Mouse (Mus musculus) olfactory bulb, adult 2 months (tissue): ENCODE results near the gene Prnd. TPM values are rescaled to one million over a fixed set of nuclear protein-coding genes. Genes with fewer than 3 reads are reported as not detected.

Source experiments
- H3K27ac ChIP-seq: fragments of 200-500 bp; 2 replicates; pipeline ENCODE4 v1.5.1; 2012; ENCODE audit warnings: low read depth, low read length; ENCODE audit not compliant: insufficient read depth
- H3K4me1 ChIP-seq: fragments of 200-500 bp; 2 replicates; pipeline ENCODE4 v1.6.1; 2012; ENCODE audit warnings: low read length; ENCODE audit not compliant: control insufficient read depth, insufficient read depth
- H3K4me3 ChIP-seq: fragments of 200-500 bp; 2 replicates; pipeline ENCODE4 v1.5.1; 2012; ENCODE audit warnings: mild to moderate bottlenecking, low read depth, low read length, moderate library complexity; ENCODE audit not compliant: insufficient read depth
- CTCF ChIP-seq: fragments of 200-500 bp; IDR thresholded peaks from 2 replicates; pipeline ENCODE4 v1.5.1; 2012; ENCODE audit warnings: low read depth, mild to moderate bottlenecking, low read length, moderate library complexity; ENCODE audit not compliant: insufficient read depth
- POLR2A ChIP-seq: fragments of 200-500 bp; IDR thresholded peaks from 2 replicates; pipeline ENCODE4 v1.6.1; 2012; ENCODE audit warnings: mild to moderate bottlenecking, low read depth, low read length, moderate library complexity; ENCODE audit not compliant: insufficient read depth
- WGBS: fragments of 180-500 bp; shearing (Covaris S2); methylation state at CpG from one replicate; pipeline ENCODE4 v1.1.7; 2018; 5-methylcytosine and 5-hydroxymethylcytosine counted together
- polyA plus RNA-seq: library from polyadenylated mRNA; stranded (reverse); fragments of >200 nt; gene quantifications from 2 replicates; pipeline ENCODE4 v1.2.4, GENCODE M21; 2012; ENCODE audit warnings: low replicate concordance; ENCODE audit not compliant: missing spikeins, insufficient read depth, insufficient read length

Gene Prnd
- polyA plus RNA-seq, 1 experiment: not detected

DNA sequence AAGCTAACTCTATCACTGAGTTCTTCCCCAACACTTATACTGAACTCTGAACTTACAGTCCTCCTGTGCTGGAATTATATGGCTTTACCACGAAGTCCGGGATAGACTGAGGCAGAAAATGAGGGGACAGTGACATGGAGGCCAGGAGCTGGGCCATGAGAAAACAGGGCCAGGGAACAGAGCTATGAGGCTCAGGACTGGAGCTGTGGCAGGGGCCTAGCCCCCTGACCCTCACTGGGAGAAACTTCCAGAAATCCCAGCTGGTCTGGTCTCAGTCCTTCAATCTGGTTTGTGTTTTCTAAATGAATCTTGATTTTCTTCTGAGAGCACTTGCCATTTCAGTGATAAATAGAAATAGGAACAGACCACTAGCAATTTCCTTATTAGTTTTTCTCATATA, 16.4 kb upstream of the Prnd start:
- peaks cover 8% of the 10 kb centered on the region; the same call in 1 of the 2 replicates for H3K4me1 ChIP-seq
- TF ChIP-seq CTCF: no peak
- TF ChIP-seq POLR2A: no peak
- H3K4me3 ChIP-seq: no peak overlapping the region
- 94% methylated on average over 2 of the region's 2 CpGs for WGBS
- no peak overlapping the region for H3K27ac ChIP-seq

DNA sequence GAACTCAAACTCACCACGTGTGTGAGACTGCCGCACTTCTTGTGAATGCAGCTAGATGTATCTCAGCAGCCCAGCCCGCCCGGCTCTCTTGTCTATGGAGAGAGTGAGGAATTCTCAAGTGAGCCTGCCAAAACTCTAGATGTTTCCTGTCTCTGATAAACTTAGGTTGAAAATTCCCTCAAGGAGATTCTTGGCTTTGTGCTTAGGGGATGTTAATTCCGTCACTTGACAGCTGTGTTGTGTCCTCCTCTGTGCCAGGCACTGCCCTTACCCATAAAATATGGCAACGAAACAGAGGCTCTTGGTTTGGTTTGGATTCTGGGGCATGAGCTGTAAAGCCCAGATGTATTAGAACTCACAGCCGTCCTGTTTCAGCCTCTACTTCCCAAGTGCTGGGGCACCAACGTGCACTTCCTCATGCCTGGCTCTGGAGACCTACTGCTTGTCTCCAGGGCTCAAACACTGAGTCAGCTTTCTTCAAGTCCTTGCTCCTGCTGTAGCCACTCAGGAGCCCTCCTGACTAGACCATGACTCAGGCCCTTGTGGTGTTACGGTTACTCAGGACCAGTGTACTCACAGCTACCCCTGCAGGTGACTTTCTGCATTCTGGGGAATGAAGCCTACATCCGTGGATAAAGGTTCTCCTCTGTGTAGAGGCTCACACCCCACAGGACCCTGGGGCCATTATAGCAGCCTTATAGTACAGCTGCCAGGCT, 15.1 kb upstream of the Prnd start:
- Histone ChIP-seq H3K4me3 (no peak overlapping the region), H3K4me1 (peaks cover 8% of the 10 kb centered on the region; the same call in 1 of the 2 replicates), H3K27ac (no peak overlapping the region)
- 69% methylated on average over 10 of the region's 10 CpGs for WGBS
- no peak for TF ChIP-seq CTCF
- TF ChIP-seq POLR2A: no peak

DNA sequence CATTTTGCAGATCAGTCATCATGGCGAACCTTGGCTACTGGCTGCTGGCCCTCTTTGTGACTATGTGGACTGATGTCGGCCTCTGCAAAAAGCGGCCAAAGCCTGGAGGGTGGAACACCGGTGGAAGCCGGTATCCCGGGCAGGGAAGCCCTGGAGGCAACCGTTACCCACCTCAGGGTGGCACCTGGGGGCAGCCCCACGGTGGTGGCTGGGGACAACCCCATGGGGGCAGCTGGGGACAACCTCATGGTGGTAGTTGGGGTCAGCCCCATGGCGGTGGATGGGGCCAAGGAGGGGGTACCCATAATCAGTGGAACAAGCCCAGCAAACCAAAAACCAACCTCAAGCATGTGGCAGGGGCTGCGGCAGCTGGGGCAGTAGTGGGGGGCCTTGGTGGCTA, 14.3 kb upstream of the Prnd start:
- 97% methylated on average over 10 of the region's 10 CpGs for WGBS
- H3K27ac ChIP-seq: no peak overlapping the region

DNA sequence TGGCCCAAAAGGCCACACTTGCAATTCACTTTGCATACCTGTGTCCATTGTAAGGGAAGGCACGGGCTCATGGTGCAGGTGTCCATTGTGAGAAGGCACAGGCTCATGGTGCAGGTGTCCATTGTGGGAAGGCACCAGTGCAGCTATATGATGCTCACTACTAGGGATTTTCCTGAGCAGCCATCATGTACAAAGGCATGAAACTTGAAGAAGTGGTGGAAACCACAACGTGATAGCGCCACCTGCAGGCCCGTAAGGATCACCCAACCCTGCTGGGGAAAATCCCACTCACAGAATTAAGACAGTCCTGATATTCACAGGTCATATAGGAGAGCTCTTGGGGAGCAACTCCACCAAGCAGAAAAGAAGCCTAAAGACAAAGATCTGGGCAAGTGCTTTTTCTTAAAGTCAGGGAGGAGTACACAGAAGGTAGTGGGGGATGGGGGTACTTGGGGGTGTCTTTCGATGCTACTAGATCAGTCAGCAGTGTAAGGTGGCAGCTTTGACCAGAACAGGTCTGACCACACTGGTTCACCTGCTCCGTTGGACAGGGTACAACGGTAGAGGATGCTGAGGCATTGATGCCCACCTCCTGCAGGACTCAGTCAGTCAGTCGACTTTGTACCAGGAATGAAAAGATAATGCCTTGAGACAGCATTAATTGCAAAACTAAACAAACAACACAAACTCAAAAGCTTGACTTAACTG, 11.1 kb upstream of the Prnd start:
- 42% methylated on average over 8 of the region's 8 CpGs for WGBS
- H3K27ac ChIP-seq: no peak overlapping the region

More for the DNA sequence above, 14.3 kb upstream of the Prnd start:
- TF ChIP-seq CTCF (no peak), POLR2A (no peak)
- H3K4me3 ChIP-seq: no peak overlapping the region
- peaks cover 6% of the 10 kb centered on the region; the same call in 1 of the 2 replicates for H3K4me1 ChIP-seq

DNA sequence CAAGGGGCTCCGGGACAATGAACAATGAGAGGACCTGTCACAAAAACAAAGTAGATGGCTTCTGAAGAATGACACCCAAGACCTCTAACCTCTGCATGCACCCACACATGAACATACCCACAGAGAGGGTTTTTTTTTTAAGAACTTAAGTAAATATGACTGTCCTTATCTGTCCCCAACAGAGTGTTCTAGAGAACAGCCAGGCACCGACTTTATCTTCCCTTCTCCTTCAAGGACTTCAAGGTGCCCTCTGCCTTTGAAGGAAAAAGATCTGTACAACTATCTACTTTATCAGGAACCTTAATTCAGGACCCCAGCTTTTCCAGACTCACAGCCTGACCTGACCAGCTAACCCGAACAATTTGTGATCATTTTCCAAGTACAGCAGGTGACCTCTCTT, 10.2 kb upstream of the Prnd start:
- TF ChIP-seq CTCF (no peak), POLR2A (no peak)

More for the DNA sequence above, 11.1 kb upstream of the Prnd start:
- Histone ChIP-seq H3K4me1 (no peaks in the 10 kb centered on the region), H3K4me3 (no peak overlapping the region)
- TF ChIP-seq CTCF: peak; percentile 43; the same call in 1 of the 2 replicates
- TF ChIP-seq POLR2A: no peak

DNA sequence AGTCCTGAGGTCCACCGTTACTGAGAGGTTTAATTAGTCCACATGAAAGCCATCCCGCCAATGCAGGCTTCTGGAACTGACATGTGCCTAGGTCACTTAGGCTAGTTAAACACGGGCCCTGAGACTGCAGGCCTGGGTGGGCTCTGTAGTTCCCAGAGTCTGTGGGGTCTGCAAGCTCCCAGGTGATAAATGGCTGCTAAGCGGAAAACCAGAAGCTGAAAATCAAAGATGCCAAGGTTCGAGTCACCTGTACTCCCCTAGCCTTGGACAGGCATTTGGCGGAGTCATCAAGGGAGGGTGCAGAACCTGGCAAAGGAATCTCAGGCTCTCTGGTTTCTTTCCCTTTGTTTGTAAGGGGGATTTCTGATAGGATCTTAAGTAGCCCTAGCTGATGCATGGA, 9.2 kb upstream of the Prnd start:
- 83% methylated on average over 6 of the region's 6 CpGs for WGBS
- no peak overlapping the region for H3K27ac ChIP-seq
- H3K4me3 ChIP-seq: no peak overlapping the region
- TF ChIP-seq POLR2A (no peak), CTCF (no peak)
- H3K4me1 ChIP-seq: no peaks in the 10 kb centered on the region

More for the DNA sequence above, 10.2 kb upstream of the Prnd start:
- Histone ChIP-seq H3K4me1 (no peaks in the 10 kb centered on the region), H3K27ac (no peak overlapping the region), H3K4me3 (no peak overlapping the region)
- 90% methylated on average over 3 of the region's 3 CpGs for WGBS

DNA sequence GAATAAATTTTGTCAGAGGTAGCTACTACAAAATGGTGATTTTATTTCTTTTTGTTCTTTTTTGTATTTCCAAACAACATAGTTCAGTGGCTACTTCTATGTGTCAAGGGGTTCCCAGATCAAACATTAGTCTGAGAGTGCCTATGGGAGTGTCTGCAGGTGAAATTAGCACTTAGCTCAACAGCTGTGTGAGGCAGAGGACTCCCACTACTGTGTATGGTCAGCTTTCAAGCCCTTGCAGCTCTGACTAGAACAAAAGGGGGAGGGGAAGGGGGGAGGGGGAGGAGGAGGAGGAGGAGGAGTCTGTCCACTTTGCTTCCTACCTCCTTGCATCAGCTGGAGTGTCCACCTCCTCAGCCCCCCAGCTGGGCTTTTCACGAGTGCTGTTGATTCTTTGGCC, 6.3 kb upstream of the Prnd start:
- H3K4me3 ChIP-seq: no peak overlapping the region
- no peak overlapping the region for H3K27ac ChIP-seq
- no peaks in the 10 kb centered on the region for H3K4me1 ChIP-seq
- 64% methylated on average over 1 of the region's 1 CpGs for WGBS
- no peak for TF ChIP-seq CTCF
- TF ChIP-seq POLR2A: no peak

DNA sequence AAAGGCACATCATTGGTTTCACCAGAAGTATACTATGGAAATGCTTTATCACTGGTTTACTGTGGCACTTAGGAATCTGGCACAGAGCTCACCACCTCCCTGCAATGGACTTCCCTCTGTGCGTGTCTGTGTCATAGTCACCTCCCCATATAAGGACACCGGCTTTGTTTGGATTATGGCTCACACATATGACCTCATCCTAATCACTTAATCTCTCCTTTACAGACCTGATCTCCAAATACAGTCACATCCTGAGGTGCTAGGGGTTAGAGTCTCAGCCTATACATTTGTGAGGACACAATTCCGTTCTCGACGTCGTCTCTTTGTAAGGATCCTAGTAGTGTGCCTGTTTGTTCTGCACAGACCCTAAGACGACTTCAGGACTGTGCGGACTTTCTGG, 5.4 kb upstream of the Prnd start:
- H3K4me1 ChIP-seq: no peaks in the 10 kb centered on the region
- H3K27ac ChIP-seq: no peak overlapping the region
- TF ChIP-seq CTCF: no peak
- no peak for TF ChIP-seq POLR2A
- no peak overlapping the region for H3K4me3 ChIP-seq
- 85% methylated on average over 8 of the region's 8 CpGs for WGBS

DNA sequence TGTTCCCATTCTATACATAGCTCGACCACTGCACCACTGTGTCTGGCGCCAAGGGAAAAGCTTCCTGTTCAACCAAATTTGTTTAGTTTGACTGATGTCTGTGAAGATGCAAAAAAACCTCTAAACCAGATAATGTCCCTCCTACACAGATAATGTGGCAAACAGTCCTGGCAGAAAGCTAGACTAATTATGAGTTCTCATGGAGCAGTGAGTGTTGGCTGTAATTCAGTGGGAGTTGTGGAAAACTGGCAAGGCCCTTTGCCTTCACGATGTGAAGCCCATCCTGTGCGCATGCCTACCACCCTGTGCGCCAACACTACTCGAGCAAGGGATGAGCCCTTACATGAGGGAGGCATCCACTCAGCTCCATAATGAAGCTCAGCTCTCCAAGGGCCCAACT, 4.9 kb upstream of the Prnd start:
- Histone ChIP-seq H3K27ac (no peak overlapping the region), H3K4me3 (no peak overlapping the region), H3K4me1 (no peaks in the 10 kb centered on the region)
- TF ChIP-seq POLR2A (no peak), CTCF (no peak)
- 67% methylated on average over 6 of the region's 6 CpGs for WGBS
